Mouse (Mus musculus) G1E (cell line): Measurements from ENCODE around the gene BC067074. TPM values are rescaled to one million over a fixed set of nuclear protein-coding genes. Genes with fewer than 3 reads are reported as not detected.
"Not testable (repeated sequence)": the region's sequence is repeated elsewhere in the genome, so short reads cannot be mapped to it uniquely, and the experiment has no call there.

ENCODE experiments used
- ATAC-seq: 2 replicates; pipeline ENCODE4 v1.8.0; 2016; ENCODE audit warnings: mild to moderate bottlenecking; ENCODE audit not compliant: insufficient number of reproducible peaks, poor library complexity, low FRiP score, severe bottlenecking; ENCODE audit errors: extremely low read depth
- DNase-seq: peaks from one replicate; pipeline ENCODE4 v3.0.0; 2012; ENCODE audit warnings: low spot score
- H3K27me3 ChIP-seq: 2 replicates; pipeline ENCODE4 v1.6.1; 2012; ENCODE audit warnings: mild to moderate bottlenecking, low read length, inconsistent platforms; ENCODE audit not compliant: insufficient read depth
- H3K36me3 ChIP-seq: replicated peaks from 2 replicates; pipeline ENCODE3; 2012; ENCODE audit warnings: mild to moderate bottlenecking, inconsistent platforms
- H3K4me1 ChIP-seq: 2 replicates; pipeline ENCODE4 v1.6.1; 2012; ENCODE audit warnings: low read depth, low read length, inconsistent platforms, mixed read lengths; ENCODE audit not compliant: insufficient read depth
- H3K4me3 ChIP-seq: 2 replicates; pipeline ENCODE4 v1.5.1; 2012; ENCODE audit warnings: low read depth, mild to moderate bottlenecking, inconsistent platforms, low read length, moderate library complexity, mixed read lengths
- H3K9me3 ChIP-seq: replicated peaks from 2 replicates; pipeline ENCODE4 v1.6.1; 2012; ENCODE audit warnings: inconsistent platforms
- CTCF ChIP-seq: IDR thresholded peaks from 2 replicates; pipeline ENCODE4 v1.5.1; 2012; ENCODE audit warnings: low read depth, low read length, inconsistent platforms, mixed read lengths
- GATA1 ChIP-seq: IDR thresholded peaks from 2 replicates; pipeline ENCODE4 v1.6.1; 2012; ENCODE audit warnings: borderline replicate concordance, low read length, inconsistent platforms, mixed read lengths
- GATA2 ChIP-seq: IDR thresholded peaks from 2 replicates; pipeline ENCODE4 v1.6.1; 2012; ENCODE audit warnings: low read depth, low read length, inconsistent platforms, borderline replicate concordance
- POLR2AphosphoS5 ChIP-seq: IDR thresholded peaks from 2 replicates; pipeline ENCODE4 v1.6.1; 2012; ENCODE audit warnings: low read depth, low read length, inconsistent platforms; ENCODE audit not compliant: insufficient replicate concordance
- TAL1 ChIP-seq: conservative IDR thresholded peaks from 2 replicates; pipeline ENCODE4 v1.6.1; 2012; ENCODE audit warnings: low read depth, low read length, inconsistent platforms, mixed read lengths
- polyA plus RNA-seq: library from polyadenylated mRNA; stranded (reverse); fragments of >175 nt; gene quantifications from 2 replicates; pipeline ENCODE4 v1.2.3, GENCODE M21; 2012
- total RNA-seq, 2 experiments: library from RNA; stranded (forward) in 1 of 2; stranded (reverse) in 1 of 2; fragments of 200-1000 nt in 1 of 2; fragments of >200 nt in 1 of 2; fragmentation: Nextera tagmentation in 1 of 2; gene quantifications; 2 replicates each; pipeline ENCODE4 v1.2.3; 2014 to 2017

Gene BC067074
- total and polyA plus RNA-seq, 3 experiments, result 0.11 TPM; not detected in 2

DNA sequence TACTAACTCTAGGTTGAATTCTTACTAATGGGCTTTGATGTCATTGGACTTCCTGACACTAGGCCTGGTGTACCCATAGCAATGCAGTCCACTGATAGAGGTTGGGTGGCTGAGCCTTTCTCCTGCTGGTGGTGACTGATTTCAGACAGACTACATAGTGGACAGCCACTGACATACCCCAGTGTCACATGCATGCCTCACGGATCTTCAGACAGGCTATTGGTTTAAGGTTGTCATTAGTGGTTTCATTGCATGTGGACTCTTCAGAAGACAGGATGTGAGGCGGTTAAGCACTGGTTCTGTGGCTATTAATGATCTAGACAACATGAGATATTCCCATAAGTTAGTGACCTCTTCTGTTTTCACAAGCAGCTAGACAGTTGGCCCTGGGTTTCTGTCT lies 89.2 kb downstream of the BC067074 start:
- Histone ChIP-seq H3K4me1 (no peaks in the 10 kb centered on the region), H3K27me3 (no peaks in the 10 kb centered on the region), H3K36me3 (no peaks in the 10 kb centered on the region), H3K4me3 (no peak overlapping the region), H3K9me3 (no peaks in the 10 kb centered on the region)
- no peak for ATAC-seq
- no peak for DNase-seq
- TF ChIP-seq POLR2AphosphoS5 (no peak), TAL1 (no peak), GATA1 (no peak)

DNA sequence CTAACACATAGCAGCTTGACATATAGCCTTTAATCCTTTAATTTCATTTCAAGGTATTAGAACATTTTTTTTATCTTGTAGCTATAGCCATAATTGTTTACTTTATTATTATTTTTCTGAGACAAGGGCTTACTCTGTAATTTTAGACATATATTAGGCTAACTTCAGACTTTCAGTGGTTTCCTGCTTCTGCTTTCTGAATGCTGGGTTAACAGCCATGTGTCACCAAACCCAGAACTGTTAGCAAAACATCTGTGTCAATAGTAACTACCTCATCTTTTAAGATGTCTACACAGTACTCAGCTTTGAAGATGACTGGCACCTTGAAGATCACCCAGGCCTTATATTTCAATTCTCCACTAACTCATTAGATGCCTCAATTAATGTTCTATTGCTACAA lies 89.8 kb downstream of the BC067074 start:
- not testable (repeated sequence) for H3K27me3 ChIP-seq, H3K4me3 ChIP-seq, DNase-seq, ATAC-seq, H3K9me3 ChIP-seq, H3K4me1 ChIP-seq, H3K36me3 ChIP-seq

- no peaks in the 10 kb centered on the region for H3K4me1 ChIP-seq
- H3K36me3 ChIP-seq, result no peaks in the 10 kb centered on the region
- no peak for ATAC-seq
- no peaks in the 10 kb centered on the region for H3K9me3 ChIP-seq
- no peak for DNase-seq
- TF ChIP-seq GATA1 (no peak), GATA2 (no peak), CTCF (no peak), POLR2AphosphoS5 (no peak), TAL1 (no peak)
- H3K4me3 ChIP-seq, result no peak overlapping the region
- peaks cover 3% of the 10 kb centered on the region; the same call in 1 of the 2 replicates for H3K27me3 ChIP-seq
Observed at GRCm38 (mm10) chr13:113393386-113393785, 100.4 kb downstream of the BC067074 start.

DNA sequence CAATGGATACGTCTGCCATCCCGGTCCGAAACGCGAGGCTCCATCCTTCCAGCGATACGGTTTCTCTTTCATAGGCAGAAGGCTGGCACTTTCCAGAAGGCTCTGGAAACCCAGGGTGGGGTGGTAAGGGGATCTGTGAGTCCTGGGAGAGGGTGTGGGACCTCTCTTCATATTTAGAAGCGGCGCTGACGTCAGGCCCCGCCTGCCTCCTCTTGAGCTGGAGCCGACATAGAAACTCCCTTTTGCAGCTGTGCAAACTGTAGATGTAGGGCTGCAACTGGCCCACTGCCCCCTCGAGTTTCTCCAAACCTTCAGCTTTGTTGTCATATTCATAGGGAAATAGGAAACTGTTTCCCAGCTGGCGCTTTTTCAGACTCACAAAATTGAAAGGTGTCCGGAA lies 101.6 kb downstream of the BC067074 start:
- TF ChIP-seq POLR2AphosphoS5 (no peak), GATA2 (no peak), GATA1 (no peak), CTCF (no peak), TAL1 (no peak)
- peaks cover 3% of the 10 kb centered on the region; the same call in 1 of the 2 replicates for H3K27me3 ChIP-seq
- no peaks in the 10 kb centered on the region for H3K9me3 ChIP-seq
- H3K4me3 ChIP-seq, result no peak overlapping the region
- no peaks in the 10 kb centered on the region for H3K36me3 ChIP-seq
- DNase-seq (no peak), ATAC-seq (no peak)
- no peaks in the 10 kb centered on the region for H3K4me1 ChIP-seq

GRCm38 (mm10) chr13:113397006-113397520 lies 104.1 kb downstream of the BC067074 start:
- Histone ChIP-seq H3K4me3 (no peak overlapping the region), H3K4me1 (no peaks in the 10 kb centered on the region), H3K27me3 (peaks cover 3% of the 10 kb centered on the region; the same call in 1 of the 2 replicates), H3K36me3 (no peaks in the 10 kb centered on the region), H3K9me3 (no peaks in the 10 kb centered on the region)
- no peak for TF ChIP-seq CTCF
- no peak for TF ChIP-seq POLR2AphosphoS5
- no peak for TF ChIP-seq TAL1
- no peak for TF ChIP-seq GATA2
- ATAC-seq (no peak), DNase-seq (no peak)

GRCm38 (mm10) chr13:113401373-113402010 lies 108.5 kb downstream of the BC067074 start:
- H3K4me1 ChIP-seq, result no peaks in the 10 kb centered on the region
- no peaks in the 10 kb centered on the region for H3K9me3 ChIP-seq
- DNase-seq, result no peak
- ATAC-seq, result no peak
- peaks cover 3% of the 10 kb centered on the region; the same call in 1 of the 2 replicates for H3K27me3 ChIP-seq
- TF ChIP-seq GATA1 (no peak), GATA2 (no peak), TAL1 (no peak), CTCF (no peak), POLR2AphosphoS5 (no peak)
- H3K36me3 ChIP-seq, result no peaks in the 10 kb centered on the region
- no peak overlapping the region for H3K4me3 ChIP-seq

- H3K27me3 ChIP-seq, result no peaks in the 10 kb centered on the region; the same call in 1 of the 2 replicates
- no peak for TF ChIP-seq POLR2AphosphoS5
- TF ChIP-seq GATA2, result no peak
- DNase-seq (no peak), ATAC-seq (no peak)
- H3K36me3 ChIP-seq, result no peaks in the 10 kb centered on the region
- no peaks in the 10 kb centered on the region for H3K9me3 ChIP-seq
- H3K4me1 ChIP-seq, result no peaks in the 10 kb centered on the region
- H3K4me3 ChIP-seq, result no peak overlapping the region
Observed at GRCm38 (mm10) chr13:113403706-113404105, 110.7 kb downstream of the BC067074 start.
